Comparison of ENCODE assay signal across 7 mouse cellular contexts in genomic region chr2:125189197-125189596, GRCm38 (mm10). TPM values are rescaled to one million over a fixed set of nuclear protein-coding genes. Genes with fewer than 3 reads are reported as not detected.
DNase-seq lines count a peak whose midpoint lies in the region; ATAC-seq and TF ChIP-seq lines count a peak whose summit lies in the region.

No protein-coding gene starts in this region.

- no peak overlapping the region for H3K4me3 ChIP-seq in kidney, postnatal 0 days (replicated peaks; ENCODE audit: low read depth, low read length)
- no peak overlapping the region for H3K4me3 ChIP-seq in liver, embryonic 14.5 days (ENCODE audit: insufficient read depth in 1 of 2, low read depth in 2 of 2, low read length in 2 of 2)

- no peaks in the 10 kb centered on the region for H3K9me3 ChIP-seq in kidney, postnatal 0 days (replicated peaks; ENCODE audit: low read length)
- no peaks in the 10 kb centered on the region for H3K9me3 ChIP-seq in liver, embryonic 14.5 days (ENCODE audit: control insufficient read depth, low read length)

- H3K27me3 ChIP-seq in kidney, postnatal 0 days (ENCODE audit: insufficient read depth, low read length), result no peaks in the 10 kb centered on the region
- H3K27me3 ChIP-seq in liver, embryonic 14.5 days (ENCODE audit: control insufficient read depth, insufficient read depth, low read length), result no peaks in the 10 kb centered on the region

- peak; percentile 97 for TF ChIP-seq CTCF in kidney, postnatal 0 days (IDR thresholded peaks at IDR 0.05; ENCODE audit: low read depth)
- TF ChIP-seq CTCF in liver, embryonic 14.5 days (IDR thresholded peaks at IDR 0.05; ENCODE audit: low read depth), result peak; percentile 84

- peak; percentile 15 to 32 for DNase-seq in CD8-positive naive resting alpha-beta T cell, adult 2 months (ENCODE audit: low read depth in 2 of 2, low spot score in 2 of 2)
- peak; percentile 51 for DNase-seq in Muller cell, postnatal 12 days (ENCODE audit: inconsistent ontology term)
- peak; percentile 66 for DNase-seq in cerebellum, adult 8-10 months
- peak; percentile 78 for DNase-seq in forelimb bud, embryonic 11.5 days (ENCODE audit: low read depth, low spot score)
- peak; percentile 79 for DNase-seq in kidney, postnatal 0 days (ENCODE audit: low spot score)
- DNase-seq in liver, embryonic 14.5 days (ENCODE audit: low read depth in 3 of 3, low spot score in 3 of 3), result peak; percentile 6 to 16 (median 10)
- peak; percentile 75 for DNase-seq in retina, postnatal 1 day

- no peak overlapping the region for H3K4me2 ChIP-seq in kidney, postnatal 0 days (ENCODE audit: low read length)
- H3K4me2 ChIP-seq in liver, embryonic 14.5 days (ENCODE audit: low read depth), result no peak overlapping the region

- 2% methylated on average over 2 of the region's 2 CpGs for whole genome bisulfite sequencing in kidney, postnatal 0 days
- 3% methylated on average over 2 of the region's 2 CpGs for WGBS in liver, embryonic 14.5 days (ENCODE audit: insufficient replicate concordance)

- peak; percentile 69 for ATAC-seq in kidney, postnatal 0 days (replicated peaks; ENCODE audit: low FRiP score, low read depth)
- ATAC-seq in liver, embryonic 14.5 days (ENCODE audit: insufficient read depth), result no peak

- no peaks in the 10 kb centered on the region for H3K36me3 ChIP-seq in kidney, postnatal 0 days (ENCODE audit: insufficient read depth, low read length)
- H3K36me3 ChIP-seq in liver, embryonic 14.5 days (replicated peaks; ENCODE audit: control insufficient read depth, insufficient read depth, low read depth), result no peaks in the 10 kb centered on the region

- no peak for TF ChIP-seq EP300 in liver, embryonic 14.5 days (IDR thresholded peaks at IDR 0.05; ENCODE audit: low read depth)

- no peak overlapping the region for H3K27ac ChIP-seq in kidney, postnatal 0 days
- no peak overlapping the region for H3K27ac ChIP-seq in liver, embryonic 14.5 days

- H3K9ac ChIP-seq in kidney, postnatal 0 days (ENCODE audit: low read depth, low read length), result no peak overlapping the region
- H3K9ac ChIP-seq in liver, embryonic 14.5 days (replicated peaks), result no peak overlapping the region

- no peaks in the 10 kb centered on the region for H3K4me1 ChIP-seq in kidney, postnatal 0 days (replicated peaks; ENCODE audit: insufficient read depth, low read length)
- no peaks in the 10 kb centered on the region for H3K4me1 ChIP-seq in liver, embryonic 14.5 days (replicated peaks; ENCODE audit: control insufficient read depth in 2 of 2, insufficient read depth in 2 of 2, low read length in 1 of 2)

RNA-seq across cellular contexts. Expression of gene Slc12a1, which starts 36.9 kb away (rescaled TPM):
- polyA plus RNA-seq in kidney, postnatal 0 days (2015; fragmentation: Nextera tagmentation; extraction: Ambion mirVana), result 219 and 221 TPM in 2 replicates
- polyA plus RNA-seq in liver, embryonic 14.5 days (2012; rRNA removed), result not detected in 2 replicates
- not detected in 2 replicates for polyA plus RNA-seq in liver, embryonic 14.5 days (2014; fragmentation: Nextera tagmentation; extraction: Ambion mirVana)

RNA-seq across cellular contexts. Expression of gene Ctxn2, which starts 52.7 kb away (rescaled TPM):
- polyA plus RNA-seq in kidney, postnatal 0 days (2015; fragmentation: Nextera tagmentation; extraction: Ambion mirVana), result not detected in 2 replicates
- polyA plus RNA-seq in liver, embryonic 14.5 days (2012; rRNA removed), result not detected in 2 replicates
- not detected in 2 replicates for polyA plus RNA-seq in liver, embryonic 14.5 days (2014; fragmentation: Nextera tagmentation; extraction: Ambion mirVana)

RNA-seq across cellular contexts. Expression of gene Dut, which starts 57.8 kb away (rescaled TPM):
- polyA plus RNA-seq in kidney, postnatal 0 days (2015; fragmentation: Nextera tagmentation; extraction: Ambion mirVana), result 133 and 141 TPM in 2 replicates
- 50.9 and 89.0 TPM in 2 replicates for polyA plus RNA-seq in liver, embryonic 14.5 days (2012; rRNA removed)
- polyA plus RNA-seq in liver, embryonic 14.5 days (2014; fragmentation: Nextera tagmentation; extraction: Ambion mirVana), result 138 and 154 TPM in 2 replicates

Comparison
In these comparisons a context has a peak if more than half of its experiments do, and no peak if none do; other contexts are left out.
1. DNase-seq: peak in every context shown above with its lines; median percentile 79 in kidney, postnatal 0 days; 78 in forelimb bud, embryonic 11.5 days; 75 in retina, postnatal 1 day; 66 in cerebellum, adult 8-10 months; 51 in Muller cell, postnatal 12 days; 24 in CD8-positive naive resting alpha-beta T cell, adult 2 months; 10 in liver, embryonic 14.5 days.
2. RNA of gene Slc12a1, which starts 36.9 kb away (polyA plus RNA-seq): 219 to 221 TPM in kidney, postnatal 0 days; not detected in liver, embryonic 14.5 days; every median in the first group is over 100 times any median in the second.